Mouse (Mus musculus) CH12.LX (cell line): ENCODE measurements around the gene Ptges3. TPM values are rescaled to one million over a fixed set of nuclear protein-coding genes. Genes with fewer than 3 reads are reported as not detected.

Source experiments
- DNase-seq: peaks from one replicate; pipeline ENCODE4 v3.0.0-alpha.2; 2013; ENCODE audit errors: extremely low read depth
- H3K27ac ChIP-seq: 2 replicates; pipeline ENCODE4 v1.5.1; 2012; ENCODE audit warnings: low read depth, mild to moderate bottlenecking, control low read depth, moderate library complexity; ENCODE audit not compliant: insufficient read depth
- H3K27me3 ChIP-seq: replicated peaks from 2 replicates; pipeline ENCODE3; 2012; ENCODE audit warnings: inconsistent platforms
- H3K36me3 ChIP-seq, 2 experiments: replicated peaks in 1 of 2; 2 replicates each; pipeline versions ENCODE3 to v1.6.1; 2012; ENCODE audit warnings: inconsistent platforms in 1 of 2, low read length in 1 of 2, mild to moderate bottlenecking in 1 of 2, mixed read lengths in 1 of 2, moderate library complexity in 1 of 2; ENCODE audit not compliant: control insufficient read depth in 1 of 2, insufficient read depth in 1 of 2
- H3K4me1 ChIP-seq, 2 experiments: 2 replicates each; pipeline ENCODE4 v1.6.1; 2012; ENCODE audit warnings: inconsistent platforms in 1 of 2, moderate library complexity in 1 of 2; ENCODE audit not compliant: insufficient read depth in 2 of 2, control insufficient read depth in 1 of 2
- H3K4me2 ChIP-seq: 2 replicates; pipeline ENCODE4 v1.6.1; 2012; ENCODE audit warnings: low read depth, mild to moderate bottlenecking, control low read depth; ENCODE audit not compliant: poor library complexity, insufficient read depth, severe bottlenecking
- H3K4me3 ChIP-seq, 3 experiments: fragments of 150-350 bp in 1 of 3; sonication (generic) in 1 of 3; replicated peaks in 1 of 3; 2 replicates each; pipeline versions ENCODE3 to v1.5.1; 2011 to 2012; ENCODE audit warnings: low read depth in 2 of 3, low read length in 2 of 3, mild to moderate bottlenecking in 2 of 3, moderate library complexity in 2 of 3, control low read depth in 1 of 3, improper control_type of control experiment in 1 of 3, inconsistent platforms in 1 of 3, mixed read lengths in 1 of 3; ENCODE audit not compliant: poor library complexity in 1 of 3
- H3K79me2 ChIP-seq: replicated peaks from 2 replicates; pipeline ENCODE4 v1.6.1; 2012; ENCODE audit warnings: mild to moderate bottlenecking, moderate library complexity; ENCODE audit not compliant: control insufficient read depth, poor library complexity, insufficient read depth, severe bottlenecking; ENCODE audit errors: extremely low read depth
- H3K9ac ChIP-seq: 2 replicates; pipeline ENCODE4 v1.6.1; 2012; ENCODE audit warnings: low read depth, mild to moderate bottlenecking, control low read depth, moderate library complexity; ENCODE audit not compliant: insufficient read depth
- H3K9me3 ChIP-seq: replicated peaks from 2 replicates; pipeline ENCODE3; 2012; ENCODE audit warnings: low read length, inconsistent platforms, mixed read lengths
- CTCF ChIP-seq, 2 experiments: IDR thresholded peaks in 1 of 2; conservative IDR thresholded peaks in 1 of 2; 2 replicates each; pipeline ENCODE4 v1.5.1; 2011 to 2012; ENCODE audit warnings: low read depth in 2 of 2, low read length in 2 of 2, improper control_type of control experiment in 1 of 2, inconsistent platforms in 1 of 2, mild to moderate bottlenecking in 1 of 2, moderate library complexity in 1 of 2
- EP300 ChIP-seq: IDR thresholded peaks from 2 replicates; pipeline ENCODE4 v1.6.1; 2011; ENCODE audit warnings: low read length, improper control_type of control experiment
- HCFC1 ChIP-seq: IDR thresholded peaks from 2 replicates; pipeline ENCODE4 v1.6.1; 2012; ENCODE audit warnings: low read depth, mild to moderate bottlenecking, inconsistent platforms, low read length, improper control_type of control experiment
- IRF4 ChIP-seq: IDR thresholded peaks from 2 replicates; pipeline ENCODE4 v1.6.1; 2014; ENCODE audit warnings: low read depth, mild to moderate bottlenecking, inconsistent platforms, low read length, improper control_type of control experiment
- MYC ChIP-seq: IDR thresholded peaks from 2 replicates; pipeline ENCODE4 v1.6.1; 2011; ENCODE audit warnings: low read depth, mild to moderate bottlenecking, improper control_type of control experiment, low read length
- NELFE ChIP-seq: IDR thresholded peaks from 2 replicates; pipeline ENCODE4 v1.6.1; 2011; ENCODE audit warnings: low read depth, low read length, improper control_type of control experiment
- PAX5 ChIP-seq: IDR thresholded peaks from 2 replicates; pipeline ENCODE4 v1.6.1; 2012; ENCODE audit warnings: low read length, inconsistent platforms, mixed read lengths
- RCOR1 ChIP-seq: conservative IDR thresholded peaks from 2 replicates; pipeline ENCODE4 v1.6.1; 2012; ENCODE audit warnings: low read depth, mild to moderate bottlenecking, inconsistent platforms, low read length, improper control_type of control experiment
- SMC3 ChIP-seq: IDR thresholded peaks from 2 replicates; pipeline ENCODE4 v1.6.1; 2011; ENCODE audit warnings: low read depth, low read length, improper control_type of control experiment
- UBTF ChIP-seq: IDR thresholded peaks from 2 replicates; pipeline ENCODE4 v1.6.1; 2012; ENCODE audit warnings: low read depth, mild to moderate bottlenecking, inconsistent platforms, low read length, improper control_type of control experiment, moderate library complexity
- USF1 ChIP-seq: IDR thresholded peaks from 2 replicates; pipeline ENCODE4 v1.6.1; 2014; ENCODE audit warnings: low read depth, mild to moderate bottlenecking, inconsistent platforms, low read length, improper control_type of control experiment
- USF2 ChIP-seq: conservative IDR thresholded peaks from 2 replicates; pipeline ENCODE4 v1.6.1; 2011; ENCODE audit warnings: low read depth, low read length, improper control_type of control experiment
- ZC3H11A ChIP-seq: IDR thresholded peaks from 2 replicates; pipeline ENCODE4 v1.6.1; 2012; ENCODE audit warnings: low read depth, mild to moderate bottlenecking, inconsistent platforms, low read length, improper control_type of control experiment
- ZNF384 ChIP-seq: IDR thresholded peaks from 2 replicates; pipeline ENCODE4 v1.6.1; 2012; ENCODE audit warnings: low read depth, low read length, improper control_type of control experiment, inconsistent platforms
- dilution Hi-C: fragments of 300-500 bp; cut with MboI; formaldehyde crosslinking; loops from 2 replicates; pipeline ENCODE4 v1.14.3; 2020; ENCODE audit warnings: low sequenced_read_pairs; ENCODE audit not compliant: extremely low pct_unique_long_range_greater_than_20kb, extremely low pct_ligation_motif_present
- in situ Hi-C: fragments of 300-500 bp; cut with MboI; formaldehyde crosslinking; loops from 3 replicates; pipeline ENCODE4 v1.14.3; 2019; ENCODE audit warnings: low sequenced_read_pairs, low pct_ligation_motif_present, low pct_unique_long_range_greater_than_20kb, mixed read lengths
- polyA plus RNA-seq: library from polyadenylated mRNA; unstranded; fragments of >175 nt; gene quantifications from 2 replicates; pipeline ENCODE4 v1.2.1, GENCODE M21; 2012; ENCODE audit warnings: low read depth; ENCODE audit not compliant: insufficient read length
- total RNA-seq, 2 experiments: library from RNA; depleted of rRNA; stranded (reverse); fragments of 300-350 nt in 1 of 2; fragments of >200 nt in 1 of 2; gene quantifications; 2 replicates each; pipeline ENCODE4 v1.2.3; 2012 to 2014

The Ptges3 gene
- total and polyA plus RNA-seq, 3 experiments: 124 to 274 (median 196) TPM

DNA sequence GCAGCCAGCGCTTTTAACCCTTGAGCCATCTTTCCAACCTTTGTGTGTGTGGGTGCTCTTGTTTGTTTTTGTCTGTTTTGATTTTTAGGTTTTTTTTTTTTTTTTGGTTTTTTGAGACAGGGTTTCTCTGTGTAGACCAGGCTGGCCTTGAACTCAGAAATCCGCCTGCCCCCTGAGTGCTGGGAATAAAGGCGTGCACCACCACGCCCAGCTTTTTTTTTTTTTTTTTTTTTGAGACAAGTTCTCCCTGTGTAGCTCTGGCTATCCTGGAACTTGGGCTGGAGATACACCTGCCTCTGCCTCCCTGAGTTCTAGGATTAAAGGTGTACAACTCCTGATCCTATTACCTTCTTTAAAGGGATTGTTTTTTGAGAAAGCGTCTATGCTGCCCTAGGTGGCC, 2.4 kb downstream of the Ptges3 start:
- dilution Hi-C loops: no loop called here
- TF ChIP-seq ZNF384: peak; percentile 61
- no peak for TF ChIP-seq PAX5
- TF ChIP-seq IRF4: no peak
- no peak for TF ChIP-seq USF2
- no peak for TF ChIP-seq SMC3
- TF ChIP-seq UBTF: no peak
- TF ChIP-seq EP300: no peak
- TF ChIP-seq, all 38 proteins: peak for 1
- H3K9me3 ChIP-seq: no peaks in the 10 kb centered on the region
- in situ Hi-C loops: no loop called here
- no peaks in the 10 kb centered on the region for H3K27me3 ChIP-seq
- peaks cover 70% of the 10 kb centered on the region for H3K79me2 ChIP-seq
- no peak for DNase-seq
- peaks cover 7 to 52% of the 10 kb centered on the region in 2 experiments; a peak in 3 of 4 replicates for H3K4me1 ChIP-seq
- H3K4me2 ChIP-seq: peak overlapping the region; percentile 82
- no peak overlapping the region for H3K27ac ChIP-seq
- peak overlapping the region in 2 of 3 experiments; percentile 88 to 90 for H3K4me3 ChIP-seq
- H3K36me3 ChIP-seq: peaks cover 10 to 43% of the 10 kb centered on the region in 2 experiments
- peak overlapping the region; percentile 99 for H3K9ac ChIP-seq

- Histone ChIP-seq H3K4me2 (peak overlapping the region; percentile 82), H3K4me3 (peak overlapping the region in 1 of 3 experiments; percentile 35), H3K4me1 (peaks cover 7 to 57% of the 10 kb centered on the region in 2 experiments; a peak in 3 of 4 replicates), H3K79me2 (peaks cover 82% of the 10 kb centered on the region), H3K27me3 (no peaks in the 10 kb centered on the region), H3K36me3 (peaks cover 11 to 51% of the 10 kb centered on the region in 2 experiments), H3K9me3 (no peaks in the 10 kb centered on the region), H3K27ac (no peak overlapping the region), H3K9ac (peak overlapping the region; percentile 46)
- in situ Hi-C loops (no loop called here), dilution Hi-C loops (no loop called here)
- TF ChIP-seq ZC3H11A (no peak), MYC (no peak), HCFC1 (no peak)
- no peak for DNase-seq
Observed at GRCm38 (mm10) chr10:128062221-128062989, 3.7 kb downstream of the Ptges3 start.

- H3K27ac ChIP-seq: no peak overlapping the region
- peaks cover 35 to 81% of the 10 kb centered on the region in 2 experiments for H3K36me3 ChIP-seq
- H3K9me3 ChIP-seq: peaks cover 6% of the 10 kb centered on the region
- no peaks in the 10 kb centered on the region for H3K27me3 ChIP-seq
- TF ChIP-seq ZNF384 (peak; percentile 27; the same call in 1 of the 2 replicates), CTCF (conservative IDR thresholded peaks at IDR 0.05 in 1 of 2, IDR thresholded peaks at IDR 0.05 in 1 of 2; ENCODE audit: low read depth in 2 of 2, low read length in 2 of 2) (peak in 1 of 2 experiments; percentile 7; a peak in 1 of 4 replicates), USF1 (no peak), SMC3 (no peak), NELFE (no peak), RCOR1 (no peak)
- in situ Hi-C loops: no loop called here
- peaks cover 7 to 55% of the 10 kb centered on the region in 2 experiments; a peak in 3 of 4 replicates for H3K4me1 ChIP-seq
- no peak overlapping the region for H3K4me3 ChIP-seq
- H3K79me2 ChIP-seq: peaks cover 95% of the 10 kb centered on the region
- no peak overlapping the region for H3K4me2 ChIP-seq
- no peak for DNase-seq
- dilution Hi-C loops: no loop called here
- H3K9ac ChIP-seq: no peak overlapping the region
Observed at GRCm38 (mm10) chr10:128066072-128066471, 7.3 kb downstream of the Ptges3 start.
